Mouse (Mus musculus) neutrophil, adult 83 days (primary cell): Measurements from ENCODE around the gene Keg1. TPM values are rescaled to one million over a fixed set of nuclear protein-coding genes. Genes with fewer than 3 reads are reported as not detected.

Experiments
- total RNA-seq, 2 experiments: library from RNA; stranded (reverse); gene quantifications; one replicate each; pipeline ENCODE4 v1.2.4; 2023

The Keg1 gene
- not detected for total RNA-seq

DNA sequence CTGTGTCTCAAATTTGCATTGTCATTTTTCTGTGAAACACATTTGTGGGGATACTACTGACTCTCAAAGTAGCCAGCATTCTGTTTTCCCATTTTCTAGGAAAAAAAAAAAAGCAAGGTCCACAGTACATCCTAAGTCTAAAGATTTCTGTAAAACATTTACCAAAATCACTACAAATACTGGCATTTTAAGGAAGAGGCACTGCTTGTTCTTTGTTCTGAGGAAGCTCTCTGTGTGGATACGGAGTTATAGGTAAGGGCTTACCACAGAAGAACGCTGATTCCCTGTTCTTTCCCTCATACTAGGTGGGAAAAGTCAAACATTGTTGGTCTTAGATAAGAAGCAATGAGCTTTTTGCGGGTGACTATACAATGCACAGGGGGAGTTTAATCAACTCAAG lies at the start of gene Keg1:
Gene Keg1, plus strand, starts transcription at position 197 of the 400 bp plus-strand sequence.

GRCm38 (mm10) chr19:12670139-12670538 lies 25.4 kb upstream of the Keg1 start, which contains the start of gene Olfr1442:
Gene Olfr1442 (plus strand): TSS chr19:12670439.

DNA sequence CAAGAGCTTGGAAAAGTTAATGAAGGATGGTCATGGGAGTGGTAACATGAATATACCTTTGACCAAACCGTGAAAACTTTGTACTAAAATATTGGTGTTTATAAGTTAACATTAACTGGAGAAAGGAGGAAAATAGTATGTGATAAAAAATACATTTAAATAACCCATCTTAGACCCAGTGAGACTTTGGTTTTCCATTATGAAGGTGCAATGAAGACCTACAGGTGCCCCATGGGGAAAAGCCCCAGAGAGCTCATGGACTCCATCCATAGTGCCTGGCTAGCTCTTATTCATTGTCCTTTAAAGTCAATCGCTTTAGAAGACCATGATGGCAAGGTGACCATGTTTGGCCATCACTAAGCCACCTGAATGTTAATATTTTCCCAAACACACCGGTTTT lies 17.8 kb upstream of the Keg1 start, which contains the start of gene Olfr1443:
Gene Olfr1443, plus strand, starts transcription at position 301 of the 400 bp plus-strand sequence.

DNA sequence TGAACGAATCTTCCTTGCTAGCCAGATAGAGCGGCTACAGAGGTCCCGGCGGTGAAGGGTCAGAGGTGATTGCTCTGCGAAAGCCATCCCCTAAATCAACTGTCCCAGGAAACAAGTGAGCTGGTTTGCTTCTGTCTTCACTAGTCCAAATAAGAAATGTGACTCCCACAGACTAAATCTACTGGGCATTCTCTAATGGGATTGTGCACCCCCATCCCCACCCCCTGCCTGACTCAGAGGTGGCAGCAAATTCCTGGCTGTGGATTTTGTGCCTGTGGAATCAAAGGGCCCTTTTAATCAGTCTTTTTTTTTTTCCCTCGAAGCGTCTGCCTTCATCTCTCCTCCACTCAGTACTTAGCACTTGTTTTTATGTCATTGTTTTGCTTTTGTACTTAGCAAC lies 69.7 kb downstream of the Keg1 start, which contains the start of gene Cntf:
Gene Cntf, minus strand, starts transcription at position 325 of the 400 bp plus-strand sequence.

Other genes with a start within 250 kb of the Keg1 start
- 100 to 1,000 TPM; 738 to 792 TPM for gene Mpeg1, start 235.0 kb upstream of the Keg1 start, total RNA-seq
- 10 to 100 TPM; 17.8 to 20.2 TPM for gene Dtx4, start 194.3 kb upstream of the Keg1 start, total RNA-seq
- gene Fam111a, start 150.0 kb upstream of the Keg1 start, total RNA-seq: 100 to 1,000 TPM; 141 to 162 TPM
- gene Gm4952, start 95.8 kb upstream of the Keg1 start, total RNA-seq: not detected
- gene Glyat, start 62.5 kb upstream of the Keg1 start, total RNA-seq: not detected
- not detected for gene Olfr1442, start 25.3 kb upstream of the Keg1 start, total RNA-seq
- not detected for gene Olfr1443, start 17.7 kb upstream of the Keg1 start, total RNA-seq
- 1 to 10 TPM; 1.3 to 1.9 TPM for gene Cntf, start 69.8 kb downstream of the Keg1 start, total RNA-seq
- 10 to 100 TPM; 44.8 to 46.9 TPM for gene Zfp91, start 100.3 kb downstream of the Keg1 start, total RNA-seq
- 1 to 10 TPM; 7.3 to 8.4 TPM for gene Lpxn, start 100.4 kb downstream of the Keg1 start, total RNA-seq
- gene Gm5244, start 150.9 kb downstream of the Keg1 start, total RNA-seq: not detected
- not detected for gene Olfr1444, start 161.5 kb downstream of the Keg1 start, total RNA-seq
- not detected for gene Olfr1445, start 188.1 kb downstream of the Keg1 start, total RNA-seq
- not detected for gene Olfr1446, start 197.7 kb downstream of the Keg1 start, total RNA-seq
- not detected for gene Olfr1447, start 208.0 kb downstream of the Keg1 start, total RNA-seq
- gene Olfr1448, start 228.6 kb downstream of the Keg1 start, total RNA-seq: not detected
- not detected for gene Olfr1449, start 235.1 kb downstream of the Keg1 start, total RNA-seq